Mouse (Mus musculus) kidney, postnatal 4 days (tissue): ENCODE results near the gene Syce2.
A peak's percentile ranks its signal among the peaks of the same experiment; 100 is the strongest.
"Not testable (repeated sequence)": the region's sequence is repeated elsewhere in the genome, so short reads cannot be mapped to it uniquely, and the experiment has no call there.

Source experiments
- DNase-seq, 2 experiments: peaks; one replicate each; pipeline ENCODE4 v3.0.0; 2021; ENCODE audit warnings: mixed read lengths in 2 of 2

The Syce2 gene

DNA sequence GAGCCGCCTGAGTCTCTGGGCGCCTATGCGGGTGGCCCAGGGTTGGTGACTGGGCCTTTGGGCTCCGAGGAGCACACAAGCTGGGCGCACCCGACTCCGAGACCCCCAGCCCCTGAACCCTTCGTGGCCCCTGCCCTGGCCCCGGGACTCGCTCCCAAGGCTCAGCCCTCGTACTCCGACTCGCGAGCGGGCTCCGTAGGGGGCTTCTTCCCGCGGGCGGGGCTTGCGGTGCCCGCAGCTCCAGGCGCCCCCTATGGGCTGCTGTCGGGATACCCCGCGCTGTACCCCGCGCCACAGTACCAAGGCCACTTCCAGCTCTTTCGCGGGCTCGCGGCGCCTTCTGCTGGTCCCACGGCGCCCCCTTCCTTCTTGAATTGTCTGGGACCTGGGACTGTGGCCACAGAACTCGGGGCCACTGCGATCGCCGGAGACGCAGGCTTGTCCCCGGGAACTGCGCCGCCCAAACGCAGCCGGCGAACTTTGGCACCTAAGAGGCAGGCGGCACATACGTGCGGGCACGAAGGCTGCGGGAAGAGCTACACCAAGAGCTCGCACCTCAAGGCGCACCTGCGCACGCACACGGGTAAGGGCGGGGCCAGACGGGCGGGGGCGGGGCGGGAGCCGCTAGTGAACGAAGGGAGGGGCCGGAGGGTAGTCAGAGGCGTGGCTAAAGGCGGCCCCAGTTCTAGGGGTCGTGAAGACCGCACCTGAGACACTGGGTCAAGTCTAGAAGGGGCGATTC is 31.2 kb downstream of the Syce2 start:
- peak; percentile 96 to 97 for DNase-seq

DNA sequence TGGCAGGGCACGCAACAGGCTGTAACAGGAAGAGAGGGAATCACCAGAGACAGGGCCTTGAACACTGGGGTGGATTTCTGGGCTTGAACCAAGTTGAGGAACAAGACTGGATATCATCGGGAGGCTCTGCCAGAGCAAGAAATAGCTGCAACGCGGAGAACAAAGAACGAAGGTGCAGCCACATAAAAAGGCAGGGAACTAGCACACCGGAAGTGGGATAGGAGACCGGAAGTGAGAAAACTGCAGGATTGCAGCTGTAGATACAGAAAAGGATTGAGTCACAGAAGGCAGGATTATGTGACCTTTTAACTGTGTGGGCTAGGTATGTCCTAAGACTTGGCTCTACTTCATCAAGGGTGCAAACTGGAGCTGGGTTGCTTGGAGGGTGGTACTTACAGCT is 32.4 kb downstream of the Syce2 start:
- no peak for DNase-seq

DNA sequence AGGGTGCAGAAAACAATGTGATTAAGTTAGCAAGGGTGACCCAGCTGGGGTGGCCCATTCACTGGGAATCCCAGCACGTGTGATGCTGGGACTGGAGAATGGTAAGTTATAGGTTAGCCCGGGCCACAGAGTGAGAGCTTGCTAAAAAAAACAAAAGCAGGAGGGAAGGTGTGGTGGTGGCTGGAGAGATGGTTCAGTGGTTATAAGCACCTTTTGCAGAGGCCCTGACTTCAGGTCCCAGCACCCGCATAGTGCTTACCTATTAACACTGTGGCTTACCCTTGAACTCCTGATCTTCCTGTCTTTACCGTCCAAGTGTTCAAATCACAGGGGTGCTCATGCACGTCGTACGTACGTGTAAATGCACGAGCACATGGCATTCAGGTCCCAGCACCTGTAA is 35.1 kb downstream of the Syce2 start:
- no peak for DNase-seq

DNA sequence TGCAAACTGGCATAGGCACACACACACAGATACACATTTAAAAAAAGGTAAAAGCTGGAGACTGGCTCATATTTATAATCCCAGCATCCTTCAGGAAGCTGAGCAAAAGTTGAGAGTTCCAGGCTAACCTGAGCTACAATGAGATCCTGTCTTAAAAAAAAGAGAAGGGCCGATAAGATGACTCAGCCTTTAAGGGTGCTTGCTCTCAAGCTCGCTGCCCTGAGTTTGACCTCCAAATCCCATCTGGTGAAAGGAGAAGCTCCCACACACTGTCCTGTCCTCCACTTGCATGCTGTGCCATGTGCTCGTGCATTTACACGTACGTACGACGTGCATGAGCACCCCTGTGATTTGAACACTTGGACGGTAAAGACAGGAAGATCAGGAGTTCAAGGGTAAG is 35.6 kb downstream of the Syce2 start:
- DNase-seq: no peak

DNA sequence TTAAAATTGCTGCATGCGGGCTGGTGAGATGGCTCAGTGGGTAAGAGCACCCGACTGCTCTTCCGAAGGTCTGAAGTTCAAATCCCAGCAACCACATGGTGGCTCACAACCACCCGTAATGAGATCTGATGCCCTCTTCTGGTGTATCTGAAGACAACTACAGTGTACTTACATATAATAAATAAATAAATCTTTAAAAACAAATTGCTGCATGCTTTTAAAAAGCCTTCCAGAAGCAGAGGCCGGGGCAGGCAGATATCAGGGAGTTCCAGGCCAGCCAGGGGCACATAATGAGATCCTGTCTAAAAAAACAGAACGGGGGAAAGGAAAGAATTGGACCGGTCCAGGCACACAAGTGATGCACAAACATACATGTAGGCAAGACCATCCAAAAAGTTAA is 36.1 kb downstream of the Syce2 start:
- DNase-seq: not testable (repeated sequence)

DNA sequence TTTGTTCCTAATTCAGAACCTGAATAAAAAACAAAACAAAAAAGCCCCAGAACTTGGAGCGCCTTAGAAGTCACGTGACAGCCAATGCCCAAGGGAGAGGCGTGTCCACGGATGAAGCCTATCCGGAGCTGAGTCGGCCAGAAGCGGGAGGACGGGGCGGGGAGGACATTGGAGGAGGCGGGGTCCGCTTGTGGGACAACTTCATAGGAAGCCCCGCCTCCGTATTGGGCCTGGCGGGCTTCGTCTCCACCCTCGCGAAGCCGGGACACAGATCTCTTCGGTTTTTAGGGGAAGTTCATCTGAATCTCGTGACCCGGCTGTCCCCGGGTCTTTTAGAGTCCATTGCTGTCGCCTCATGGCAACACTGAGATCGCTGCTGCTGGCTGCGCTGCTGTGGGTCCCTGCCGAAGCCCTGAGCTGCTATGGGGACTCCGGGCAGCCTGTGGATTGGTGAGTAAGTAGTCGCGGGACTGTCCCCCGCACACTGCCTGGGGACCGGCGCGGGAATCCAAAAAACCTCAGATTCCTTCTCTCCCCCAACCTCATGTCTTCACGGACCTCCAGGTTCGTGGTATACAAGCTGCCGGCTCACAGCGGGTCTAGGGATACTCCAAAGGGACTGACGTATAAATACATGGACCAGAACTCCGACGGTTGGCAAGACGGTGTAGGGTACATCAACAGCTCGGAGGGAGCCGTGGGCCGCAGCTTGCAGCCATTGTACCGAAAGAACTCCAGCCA is 36.7 kb downstream of the Syce2 start, which contains the start of gene Dnase2a:
Gene Dnase2a (plus strand): TSS at position 140 of the 741 bp plus-strand sequence.
- DNase-seq: peak; percentile 97 to 98

DNA sequence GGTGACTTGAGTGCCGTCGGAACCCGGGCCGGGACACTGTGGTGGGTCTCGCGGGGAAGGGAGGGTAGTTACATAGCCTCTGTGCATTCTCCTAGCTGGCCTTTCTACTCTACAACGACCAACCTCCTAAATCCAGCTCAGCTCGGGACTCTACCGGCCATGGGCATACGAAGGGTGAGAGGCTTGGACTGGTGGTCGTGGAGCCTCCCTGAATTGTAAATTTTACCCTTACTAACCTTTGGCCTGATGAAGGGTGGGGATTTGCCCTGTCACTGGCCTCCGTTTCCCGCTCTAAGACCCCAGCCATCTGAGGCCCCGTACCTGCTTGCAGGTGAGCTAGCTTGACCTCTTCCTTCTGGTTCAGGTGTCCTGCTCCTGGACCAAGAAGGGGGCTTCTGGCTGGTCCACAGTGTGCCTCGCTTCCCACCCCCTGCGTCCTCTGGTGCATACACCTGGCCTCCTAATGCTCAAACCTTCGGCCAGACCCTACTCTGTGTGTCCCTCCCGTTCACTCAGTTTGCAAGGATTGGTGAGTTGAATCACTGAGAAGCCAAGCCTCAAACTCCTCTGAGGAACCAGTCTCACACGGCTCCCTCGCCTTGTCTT is 37.4 kb downstream of the Syce2 start:
- DNase-seq: no peak

DNA sequence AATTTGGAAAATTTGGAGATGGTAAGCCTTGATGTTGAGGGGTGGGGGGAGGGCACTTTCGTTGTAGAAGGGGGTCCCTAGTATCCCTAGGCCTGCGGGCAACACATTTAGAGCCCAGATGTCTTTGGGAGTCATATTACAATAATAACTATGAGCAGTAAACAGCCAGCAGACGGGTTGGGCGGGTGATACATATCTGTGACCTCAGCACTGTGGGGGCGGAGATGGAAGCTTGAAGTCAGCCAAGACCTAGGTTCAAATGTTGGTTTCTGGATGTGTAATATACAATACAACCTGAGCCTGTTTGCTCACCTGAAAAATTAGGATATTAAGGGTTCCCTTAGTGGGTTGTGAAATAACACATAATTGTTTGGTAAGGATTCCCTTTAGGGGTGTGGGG is 38.0 kb downstream of the Syce2 start:
- no peak for DNase-seq

DNA sequence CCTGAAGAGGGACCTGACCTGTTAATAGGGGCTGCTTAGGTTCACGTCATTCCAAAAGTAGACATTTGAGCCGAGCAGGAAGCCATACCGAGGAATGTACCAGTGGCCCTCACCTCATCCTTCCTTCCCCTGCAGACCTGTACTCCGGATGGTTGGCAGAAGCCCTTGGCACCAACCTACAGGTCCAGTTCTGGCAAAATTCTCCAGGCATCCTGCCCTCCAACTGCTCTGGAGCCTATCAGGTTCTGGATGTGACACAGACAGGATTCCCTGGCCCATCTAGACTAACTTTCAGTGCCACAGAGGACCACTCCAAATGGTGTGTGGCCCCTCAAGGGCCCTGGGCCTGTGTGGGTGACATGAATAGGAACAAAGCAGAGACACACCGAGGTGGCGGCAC is 38.6 kb downstream of the Syce2 start:
- DNase-seq: no peak

DNA sequence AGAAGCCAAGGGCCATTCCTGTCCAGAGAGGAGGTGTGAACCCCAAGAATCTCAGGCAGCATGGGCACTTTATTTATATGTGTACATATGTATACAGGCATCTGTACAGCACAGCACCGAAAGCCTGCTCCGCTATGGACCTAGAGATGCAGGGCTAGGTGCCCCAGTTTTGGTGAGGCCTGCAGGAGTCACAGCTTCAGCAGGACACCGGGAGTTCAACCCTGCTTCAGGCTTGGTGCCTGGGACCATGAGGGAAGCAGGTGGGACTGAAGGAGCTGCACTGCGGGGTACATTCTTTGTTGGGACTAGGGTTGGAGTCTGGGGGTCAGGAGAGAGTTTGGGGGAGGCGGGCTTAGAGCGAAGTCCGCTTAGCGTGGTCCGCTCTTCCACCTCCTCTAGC is 39.9 kb downstream of the Syce2 start:
- DNase-seq: no peak

DNA sequence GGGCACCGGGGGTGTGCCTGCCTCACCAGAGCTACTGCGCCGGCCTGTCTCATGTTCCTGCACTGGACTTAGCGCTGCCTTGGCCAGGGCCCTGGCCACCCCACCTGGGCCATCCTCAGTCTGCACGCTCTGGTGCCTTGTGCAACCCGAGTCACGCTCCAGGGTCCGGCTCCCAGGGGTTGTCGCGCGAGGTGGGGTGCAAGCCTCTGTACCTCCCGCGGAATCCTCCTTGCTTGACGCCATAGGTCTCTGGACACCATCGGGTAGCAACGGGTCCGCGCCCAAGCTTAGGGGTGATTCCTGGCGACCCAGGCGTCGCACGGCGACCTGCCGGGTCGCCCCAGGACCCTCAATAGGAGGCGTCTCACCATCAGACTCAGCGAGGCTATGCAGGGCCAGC is 40.5 kb downstream of the Syce2 start:
- DNase-seq: peak in 1 of 2 experiments; percentile 37

DNA sequence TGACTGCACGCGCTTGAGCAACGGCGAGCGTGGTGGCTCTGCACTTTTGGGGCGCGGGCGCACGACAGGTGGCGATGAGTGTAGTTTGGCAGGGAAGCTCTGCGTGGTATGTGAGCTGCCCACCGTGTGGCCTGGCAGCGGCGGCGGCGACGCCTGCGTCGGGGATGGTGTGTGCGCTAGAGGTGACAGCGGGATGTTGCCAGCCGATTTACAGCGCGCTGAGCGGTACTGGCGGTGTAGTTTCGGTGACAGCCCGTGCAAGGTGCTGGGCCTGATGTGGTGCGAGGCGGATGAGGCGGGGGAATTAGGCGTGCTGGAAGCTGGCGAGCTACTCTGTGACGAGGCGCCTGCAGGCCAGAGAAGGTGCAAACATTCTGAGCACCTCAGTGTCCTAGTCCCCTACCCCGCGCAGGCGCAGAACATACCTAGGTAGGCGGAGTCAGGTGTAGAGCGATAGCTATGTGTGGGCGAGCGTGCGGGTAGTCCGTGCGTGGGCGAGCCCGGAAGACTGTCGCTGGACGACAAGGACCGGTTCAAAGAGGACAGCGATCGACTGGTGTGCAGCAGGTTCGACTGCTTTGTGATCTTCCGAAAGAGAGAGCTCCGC is 41.1 kb downstream of the Syce2 start:
- peak; percentile 78 to 86 for DNase-seq

DNA sequence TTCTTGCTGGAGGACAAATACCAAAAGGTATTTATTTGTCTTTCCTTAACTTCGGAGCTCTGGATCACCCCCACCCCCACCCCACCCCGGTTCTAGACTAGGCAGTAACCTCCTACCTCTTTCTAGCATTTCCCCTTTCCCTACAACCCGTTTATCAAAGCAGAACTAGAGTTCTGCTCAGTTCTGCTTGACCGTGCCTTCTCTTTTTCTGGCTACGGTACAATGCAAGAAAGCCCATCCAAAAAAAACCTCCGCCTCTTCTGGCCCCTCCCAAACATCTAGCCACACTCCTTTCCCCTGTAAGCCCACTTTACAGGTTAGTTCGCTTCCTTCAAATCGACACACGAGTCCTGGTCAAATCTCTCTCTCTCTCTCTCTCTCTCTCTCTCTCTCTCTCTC is 41.6 kb downstream of the Syce2 start:
- DNase-seq: no peak

DNA sequence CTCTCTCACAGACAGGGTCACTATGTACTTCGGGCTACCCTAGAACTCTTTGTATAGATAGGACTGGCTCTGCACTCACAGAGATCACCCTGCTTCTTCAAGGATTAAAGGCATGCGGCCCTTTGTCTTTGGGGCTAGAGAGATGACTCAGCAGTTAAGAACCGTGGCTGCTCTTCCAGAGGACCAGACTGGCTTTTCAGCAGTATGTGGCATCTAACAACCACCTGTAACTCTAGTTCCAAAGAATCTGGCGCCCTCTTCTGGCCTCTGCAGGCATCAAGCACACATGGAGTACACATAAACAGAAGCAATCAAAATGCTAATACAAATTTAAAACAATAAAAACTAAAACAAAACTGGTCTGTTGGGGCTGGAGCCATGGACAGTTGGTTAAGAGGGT is 42.0 kb downstream of the Syce2 start:
- DNase-seq: peak; percentile 48 to 60

DNA sequence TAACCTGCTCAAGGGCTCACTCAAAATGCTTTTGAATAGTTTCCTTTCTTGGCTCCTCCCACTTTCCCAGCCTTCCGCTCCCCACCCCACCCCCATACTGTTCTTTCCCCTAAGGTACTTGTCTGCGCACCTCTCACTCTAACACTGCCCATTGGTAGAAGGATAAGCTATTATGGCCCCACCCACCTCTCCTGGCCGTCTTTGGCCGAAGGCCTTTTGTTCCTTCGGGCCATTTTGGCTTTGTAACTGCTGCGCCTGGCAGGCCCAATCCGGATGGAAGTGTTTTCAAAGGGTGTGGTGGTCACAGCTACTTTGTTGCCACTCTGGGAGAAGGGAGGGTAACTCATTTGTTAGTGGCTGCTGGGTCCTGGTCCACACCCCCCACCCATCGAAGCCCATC is 43.4 kb downstream of the Syce2 start:
- DNase-seq: no peak

DNA sequence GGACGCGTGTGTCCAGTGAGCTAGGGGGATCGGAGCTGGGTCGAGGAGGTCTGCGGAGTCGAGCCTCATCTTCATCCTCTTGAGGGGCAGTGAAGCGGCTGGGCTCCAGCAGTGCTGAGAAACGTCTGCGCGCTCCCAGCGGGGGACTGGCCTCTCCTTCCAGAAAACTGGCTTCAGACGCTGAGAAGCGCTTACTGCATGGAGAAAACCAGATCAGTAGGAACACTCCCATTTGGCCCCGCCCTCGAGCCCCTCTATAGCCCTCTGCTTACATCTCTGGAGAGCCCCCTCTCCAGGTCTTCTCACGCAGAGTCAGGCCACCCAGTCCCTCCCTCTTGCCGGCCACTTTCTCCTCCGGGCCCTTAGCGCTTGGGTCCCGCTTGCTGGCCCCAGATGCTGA is 45.9 kb downstream of the Syce2 start:
- no peak for DNase-seq

DNA sequence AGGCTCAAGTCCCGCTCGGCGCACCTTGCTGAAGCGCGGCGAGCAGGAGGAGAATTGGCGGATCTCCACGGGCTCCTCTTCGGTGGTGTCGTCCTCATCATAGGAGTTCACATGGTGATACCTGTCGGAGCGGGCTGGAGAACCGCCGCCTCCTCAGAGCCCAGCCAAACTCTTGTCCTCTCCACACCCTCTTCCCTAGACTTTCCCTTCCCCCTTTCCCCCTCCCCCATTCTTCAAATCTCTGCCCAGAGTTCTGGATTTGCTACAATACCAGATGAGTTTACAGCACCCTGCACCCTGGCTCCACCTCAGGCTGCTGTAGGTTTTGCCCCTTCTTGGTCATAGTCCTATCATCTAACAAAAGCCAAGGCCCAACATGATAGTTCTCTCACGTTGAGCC is 46.7 kb downstream of the Syce2 start:
- no peak for DNase-seq

DNA sequence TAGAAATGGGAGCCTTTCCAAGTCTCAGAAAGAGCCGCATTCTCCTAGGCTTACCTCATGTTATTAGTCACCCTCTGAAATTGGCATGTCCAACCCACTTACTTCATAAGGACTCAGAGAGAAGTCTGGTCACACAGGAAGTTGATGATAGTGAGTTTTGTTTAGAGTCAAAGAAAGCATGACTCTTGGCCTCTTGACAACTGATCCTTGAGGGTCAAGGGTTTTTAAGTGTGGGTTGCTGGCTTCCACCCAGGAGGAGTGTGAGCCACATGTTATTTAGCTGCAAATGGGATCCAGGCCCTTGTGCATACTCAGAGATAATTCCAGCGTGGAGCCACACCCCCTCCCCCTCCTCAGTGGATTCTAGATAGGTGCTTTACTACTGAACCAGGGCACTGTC is 49.7 kb downstream of the Syce2 start:
- no peak for DNase-seq

DNA sequence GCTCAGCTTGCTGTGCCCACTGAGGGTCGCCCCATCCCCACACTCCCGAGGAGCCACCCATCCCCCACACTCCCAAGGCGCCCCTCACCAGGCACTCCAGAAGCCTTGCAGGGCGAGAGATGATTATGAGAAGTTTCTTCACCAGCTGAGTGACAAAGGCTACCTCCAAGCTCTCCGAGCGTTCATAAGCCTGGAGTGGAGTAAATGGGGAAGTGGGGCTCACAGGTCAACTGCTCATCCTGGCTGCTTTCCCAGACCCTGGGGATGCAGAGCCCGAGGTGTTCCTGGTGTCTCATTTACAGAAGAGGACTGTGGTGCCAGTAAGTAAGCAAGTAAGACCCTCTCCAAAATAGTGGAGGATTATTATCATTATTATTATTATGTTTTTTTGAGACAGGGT is 53.6 kb downstream of the Syce2 start:
- DNase-seq: no peak

DNA sequence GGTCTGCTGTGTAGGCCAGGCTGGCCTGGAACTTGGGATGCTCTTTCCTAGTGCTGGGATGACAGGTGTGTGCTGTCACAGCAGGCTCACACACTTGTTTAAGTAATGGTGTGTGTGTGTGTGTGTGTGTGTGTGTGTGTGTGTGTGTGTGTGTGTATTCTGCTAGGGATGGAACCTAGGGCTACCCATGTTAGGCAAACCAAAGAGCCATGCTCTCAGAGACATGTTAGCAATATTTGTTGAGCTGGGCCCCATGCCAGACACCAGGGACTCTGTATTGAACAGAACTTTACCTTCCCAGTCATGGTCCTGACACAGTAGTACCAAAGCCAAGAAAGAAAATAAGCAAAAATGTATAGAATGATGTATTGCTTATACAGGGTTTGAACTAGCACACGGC is 55.6 kb downstream of the Syce2 start:
- DNase-seq: no peak

DNA sequence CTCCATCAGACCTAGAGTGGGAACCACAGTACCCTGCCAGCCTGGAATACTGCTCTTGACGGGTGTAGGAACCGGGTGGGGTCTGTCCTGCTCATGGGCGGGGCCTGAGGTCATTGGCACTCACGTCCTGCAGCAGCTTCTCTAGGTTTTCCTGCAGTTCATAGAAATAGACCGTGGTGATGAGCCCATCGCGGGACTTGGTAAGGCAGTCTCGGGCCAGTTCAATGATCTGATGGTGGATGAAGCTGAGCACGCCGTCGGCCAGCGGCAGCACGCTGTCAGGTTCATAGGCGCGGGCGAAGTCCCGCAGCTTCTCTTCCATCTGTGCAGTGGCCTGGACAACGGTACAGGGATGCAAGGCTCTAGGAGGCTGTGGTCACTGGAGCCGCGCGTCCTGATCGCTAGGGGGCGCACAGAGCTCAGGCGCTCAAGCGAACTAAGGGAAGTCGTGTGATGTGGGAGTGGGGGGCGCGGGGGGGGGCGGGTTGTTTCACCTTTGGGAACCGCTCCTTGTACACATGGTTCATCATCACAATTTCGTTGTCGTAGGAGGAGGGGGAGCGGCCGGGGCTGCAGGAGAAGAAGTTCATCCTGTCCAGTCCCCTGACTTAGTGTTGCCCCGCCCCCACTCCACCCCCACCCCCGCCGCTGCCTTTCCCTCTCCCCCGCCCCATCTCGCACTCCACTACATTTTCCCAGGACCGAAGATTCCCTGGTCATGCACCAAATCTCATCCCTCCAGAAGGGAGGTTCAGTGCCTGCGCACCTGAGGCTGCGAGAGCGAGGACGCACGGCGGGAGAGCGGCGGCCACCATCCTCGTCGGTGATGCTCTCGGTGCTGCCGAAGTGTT is 56.8 kb downstream of the Syce2 start:
- peak; percentile 84 to 88 for DNase-seq

DNA sequence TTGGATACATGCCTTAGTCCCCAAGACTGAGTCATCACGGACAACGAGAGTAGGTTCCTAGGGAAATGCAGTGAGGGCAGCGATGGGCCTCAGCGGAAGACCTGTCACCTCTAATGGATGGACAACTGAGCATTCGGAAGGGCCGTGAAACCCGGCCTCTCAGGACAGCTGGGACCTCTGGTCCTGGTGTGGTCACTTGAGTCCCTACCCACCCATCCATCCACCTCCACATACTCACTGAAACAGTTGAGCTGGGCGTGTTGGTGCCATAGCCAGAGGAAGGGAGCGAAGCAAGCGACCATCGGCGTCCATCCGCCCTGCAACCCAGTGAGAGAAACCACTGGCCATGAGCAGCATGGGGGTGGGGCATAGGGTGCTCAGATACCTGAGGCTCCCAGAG is 58.7 kb downstream of the Syce2 start:
- no peak for DNase-seq
